Comparison of ENCODE assay signal across 8 mouse cellular contexts in genomic region chr2:180598157-180598705, GRCm38 (mm10). TPM values are rescaled to one million over a fixed set of nuclear protein-coding genes. Genes with fewer than 3 reads are reported as not detected.
DNase-seq lines count a peak whose midpoint lies in the region; ATAC-seq and TF ChIP-seq lines count a peak whose summit lies in the region.

No protein-coding gene starts in this region.

- no peak for TF ChIP-seq CTCF in olfactory bulb, adult 2 months (IDR thresholded peaks at IDR 0.05; ENCODE audit: insufficient read depth, low read depth, low read length)

- intact Hi-C loops in left cerebral cortex, postnatal 4 days (cut with DNase I), result no loop called here

- no peaks in the 10 kb centered on the region for H3K9me3 ChIP-seq in embryonic facial prominence, embryonic 14.5 days (ENCODE audit: control insufficient read depth, low read length)
- H3K9me3 ChIP-seq in intestine, embryonic 15.5 days, result no peaks in the 10 kb centered on the region

- 1% methylated on average over 33 of the region's 41 CpGs for WGBS in embryonic facial prominence, embryonic 14.5 days
- WGBS in intestine, embryonic 15.5 days, result 4% methylated on average over 40 of the region's 41 CpGs
- WGBS in olfactory bulb, adult 2 months, result 10% methylated on average over 41 of the region's 41 CpGs

- 0 out of 2 replicates have a peak, but pooled peaks cover 5% of the 10 kb centered on the region for H3K27me3 ChIP-seq in embryonic facial prominence, embryonic 14.5 days (replicated peaks; ENCODE audit: control insufficient read depth, insufficient read depth, low read length)
- peaks cover 29% of the 10 kb centered on the region for H3K27me3 ChIP-seq in intestine, embryonic 15.5 days (replicated peaks)

- TF ChIP-seq POLR2A in olfactory bulb, adult 2 months (IDR thresholded peaks at IDR 0.05; ENCODE audit: insufficient read depth, low read depth, low read length), result no peak

- H3K4me2 ChIP-seq in embryonic facial prominence, embryonic 14.5 days (ENCODE audit: low read depth, low read length), result peak overlapping the region; percentile 59
- peak overlapping the region; percentile 51 for H3K4me2 ChIP-seq in intestine, embryonic 15.5 days (replicated peaks)

- DNase-seq in left cerebral cortex, postnatal 4 days, result peak; percentile 80
- no peak for DNase-seq in left cerebral cortex, adult 8-10 months (ENCODE audit: low spot score in 2 of 2)
- DNase-seq in embryonic facial prominence, embryonic 14.5 days (ENCODE audit: low spot score), result peak; percentile 24
- DNase-seq in yolk sac, embryonic 10.5 days (ENCODE audit: low spot score), result no peak
- DNase-seq in spleen, adult 18-20 months, result no peak

- peak overlapping the region; percentile 42 for H3K4me3 ChIP-seq in embryonic facial prominence, embryonic 14.5 days (ENCODE audit: low read depth, low read length)
- H3K4me3 ChIP-seq in intestine, embryonic 15.5 days (replicated peaks), result peak overlapping the region; percentile 14; the same call in 1 of the 2 replicates
- H3K4me3 ChIP-seq in olfactory bulb, adult 2 months (ENCODE audit: insufficient read depth, low read depth, low read length), result peak overlapping the region; percentile 23

- peak overlapping the region; percentile 61 for H3K9ac ChIP-seq in embryonic facial prominence, embryonic 14.5 days (ENCODE audit: low read depth, low read length)
- H3K9ac ChIP-seq in intestine, embryonic 15.5 days, result peak overlapping the region; percentile 10; the same call in 1 of the 2 replicates

- peak overlapping the region; percentile 86 for H3K27ac ChIP-seq in embryonic facial prominence, embryonic 14.5 days (replicated peaks; ENCODE audit: low read depth, low read length)
- H3K27ac ChIP-seq in intestine, embryonic 15.5 days, result no peak overlapping the region
- no peak overlapping the region for H3K27ac ChIP-seq in olfactory bulb, adult 2 months (ENCODE audit: insufficient read depth, low read depth, low read length)

- ATAC-seq in embryonic facial prominence, embryonic 14.5 days (ENCODE audit: low read depth), result peak; percentile 70
- ATAC-seq in intestine, embryonic 15.5 days, result peak; percentile 70
- no peak for ATAC-seq in erythroblast, adult 5-6 weeks (replicated peaks; ENCODE audit: low FRiP score, poor library complexity, severe bottlenecking)

- H3K36me3 ChIP-seq in embryonic facial prominence, embryonic 14.5 days (ENCODE audit: control insufficient read depth, insufficient read depth, low read length), result peaks cover 23% of the 10 kb centered on the region
- H3K36me3 ChIP-seq in intestine, embryonic 15.5 days, result peaks cover 8% of the 10 kb centered on the region

- H3K4me1 ChIP-seq in embryonic facial prominence, embryonic 14.5 days (ENCODE audit: control insufficient read depth, insufficient read depth, low read length), result peaks cover 20% of the 10 kb centered on the region
- peaks cover 7% of the 10 kb centered on the region; the same call in 1 of the 2 replicates for H3K4me1 ChIP-seq in intestine, embryonic 15.5 days (replicated peaks)
- H3K4me1 ChIP-seq in olfactory bulb, adult 2 months (ENCODE audit: control insufficient read depth, insufficient read depth, low read length), result peaks cover 29% of the 10 kb centered on the region

RNA-seq across cellular contexts. Expression of gene Col9a3, which starts 0.6 kb away (rescaled TPM):
- 10 to 100 TPM; 22.5 to 22.6 TPM for total RNA-seq in left cerebral cortex, postnatal 4 days (2021)
- 10 to 100 TPM in 2 of 4 experiments, 1 to 10 TPM in 2; 6.0 to 13.1 (median 10.2) TPM for total RNA-seq in left cerebral cortex, adult 8-10 months (2022)
- 164 and 277 TPM in 2 replicates for polyA plus RNA-seq in embryonic facial prominence, embryonic 14.5 days (2014; fragmentation: Nextera tagmentation; extraction: Ambion mirVana)
- 5.5 and 6.7 TPM in 2 replicates for polyA plus RNA-seq in intestine, embryonic 15.5 days (2015; fragmentation: Nextera tagmentation; extraction: Ambion mirVana)
- not detected in 2 replicates for polyA plus RNA-seq in olfactory bulb, adult 2 months (2012; ENCODE audit: insufficient read depth, insufficient read length, low replicate concordance, missing spikeins)
- total RNA-seq in erythroblast, adult 5-6 weeks (2015; ENCODE audit: low replicate concordance), result not detected in 2 replicates
- 0.94 and 2.2 TPM in 2 replicates for total RNA-seq in erythroblast, adult 5-6 weeks (2017; ENCODE audit: low replicate concordance)

RNA-seq across cellular contexts. Expression of gene Ogfr, which starts 9.2 kb away (rescaled TPM):
- 10 to 100 TPM; 76.3 to 79.2 TPM for total RNA-seq in left cerebral cortex, postnatal 4 days (2021)
- 10 to 100 TPM; 29.6 to 34.7 (median 31.8) TPM for total RNA-seq in left cerebral cortex, adult 8-10 months (2022)
- polyA plus RNA-seq in embryonic facial prominence, embryonic 14.5 days (2014; fragmentation: Nextera tagmentation; extraction: Ambion mirVana), result 66.3 and 78.2 TPM in 2 replicates
- polyA plus RNA-seq in intestine, embryonic 15.5 days (2015; fragmentation: Nextera tagmentation; extraction: Ambion mirVana), result 42.1 and 44.2 TPM in 2 replicates
- 125 TPM in 1 of 2 replicates, not detected in the other for polyA plus RNA-seq in olfactory bulb, adult 2 months (2012; ENCODE audit: insufficient read depth, insufficient read length, low replicate concordance, missing spikeins)
- 11.5 and 18.8 TPM in 2 replicates for total RNA-seq in erythroblast, adult 5-6 weeks (2015; ENCODE audit: low replicate concordance)
- 22.2 and 27.9 TPM in 2 replicates for total RNA-seq in erythroblast, adult 5-6 weeks (2017; ENCODE audit: low replicate concordance)

RNA-seq across cellular contexts. Expression of gene Mrgbp, which starts 17.1 kb away (rescaled TPM):
- 10 to 100 TPM; 25.9 to 28.9 TPM for total RNA-seq in left cerebral cortex, postnatal 4 days (2021)
- 10 to 100 TPM; 16.6 to 20.5 (median 18.4) TPM for total RNA-seq in left cerebral cortex, adult 8-10 months (2022)
- polyA plus RNA-seq in embryonic facial prominence, embryonic 14.5 days (2014; fragmentation: Nextera tagmentation; extraction: Ambion mirVana), result 23.4 and 29.3 TPM in 2 replicates
- polyA plus RNA-seq in intestine, embryonic 15.5 days (2015; fragmentation: Nextera tagmentation; extraction: Ambion mirVana), result 20.7 and 22.3 TPM in 2 replicates
- polyA plus RNA-seq in olfactory bulb, adult 2 months (2012; ENCODE audit: insufficient read depth, insufficient read length, low replicate concordance, missing spikeins), result not detected in 2 replicates
- total RNA-seq in erythroblast, adult 5-6 weeks (2015; ENCODE audit: low replicate concordance), result 10.0 and 10.4 TPM in 2 replicates
- total RNA-seq in erythroblast, adult 5-6 weeks (2017; ENCODE audit: low replicate concordance), result 7.1 and 17.3 TPM in 2 replicates

RNA-seq across cellular contexts. Expression of gene Tcfl5, which starts 44.3 kb away (rescaled TPM):
- total RNA-seq in left cerebral cortex, postnatal 4 days (2021), result 1 to 10 TPM; 2.7 to 3.7 TPM
- total RNA-seq in left cerebral cortex, adult 8-10 months (2022), result under 1 TPM; 0.85 to 1.00 (median 0.98) TPM
- polyA plus RNA-seq in embryonic facial prominence, embryonic 14.5 days (2014; fragmentation: Nextera tagmentation; extraction: Ambion mirVana), result 0.34 and 0.88 TPM in 2 replicates
- 0.13 TPM in 1 of 2 replicates, not detected in the other for polyA plus RNA-seq in intestine, embryonic 15.5 days (2015; fragmentation: Nextera tagmentation; extraction: Ambion mirVana)
- polyA plus RNA-seq in olfactory bulb, adult 2 months (2012; ENCODE audit: insufficient read depth, insufficient read length, low replicate concordance, missing spikeins), result not detected in 2 replicates
- total RNA-seq in erythroblast, adult 5-6 weeks (2015; ENCODE audit: low replicate concordance), result not detected in 2 replicates
- not detected in 2 replicates for total RNA-seq in erythroblast, adult 5-6 weeks (2017; ENCODE audit: low replicate concordance)

Comparison
In these comparisons a context has a peak if more than half of its experiments do, and no peak if none do; other contexts are left out.
1. DNase-seq: peak in left cerebral cortex, postnatal 4 days (single experiment) and embryonic facial prominence, embryonic 14.5 days (single experiment); none in left cerebral cortex, adult 8-10 months (0 of 2), yolk sac, embryonic 10.5 days (single experiment) and spleen, adult 18-20 months (0 of 2).
2. Peak in every context shown above with its lines, with median percentiles within 50 percentile points of each other: H3K4me3 ChIP-seq.